Mouse (Mus musculus) bone marrow macrophage, adult 2 months (primary cell): ENCODE measurements around the gene Strbp. TPM values are rescaled to one million over a fixed set of nuclear protein-coding genes. Genes with fewer than 3 reads are reported as not detected.
A peak's percentile ranks its signal among the peaks of the same experiment; 100 is the strongest.

Source experiments
- H3K27ac ChIP-seq: 2 replicates; pipeline ENCODE4 v1.5.1; 2012; ENCODE audit warnings: low read depth, low read length; ENCODE audit not compliant: insufficient read depth
- H3K4me1 ChIP-seq: 2 replicates; pipeline ENCODE4 v1.6.1; 2012; ENCODE audit warnings: low read length; ENCODE audit not compliant: control insufficient read depth, insufficient read depth
- H3K4me3 ChIP-seq: 2 replicates; pipeline ENCODE4 v1.5.1; 2012; ENCODE audit warnings: mild to moderate bottlenecking, low read length, moderate library complexity; ENCODE audit not compliant: insufficient read depth
- CTCF ChIP-seq: IDR thresholded peaks from 2 replicates; pipeline ENCODE4 v1.5.1; 2012; ENCODE audit warnings: low read depth, mild to moderate bottlenecking, low read length, moderate library complexity
- POLR2A ChIP-seq: IDR thresholded peaks from 2 replicates; pipeline ENCODE4 v1.6.1; 2012; ENCODE audit warnings: mild to moderate bottlenecking, low read depth, low read length, borderline replicate concordance
- polyA plus RNA-seq: library from polyadenylated mRNA; stranded (reverse); fragments of >200 nt; gene quantifications from 2 replicates; pipeline ENCODE4 v1.2.4, GENCODE M21; 2012; ENCODE audit not compliant: missing spikeins, insufficient read depth, insufficient read length

The Strbp gene
- polyA plus RNA-seq, 1 experiment, result 6.0 TPM

DNA sequence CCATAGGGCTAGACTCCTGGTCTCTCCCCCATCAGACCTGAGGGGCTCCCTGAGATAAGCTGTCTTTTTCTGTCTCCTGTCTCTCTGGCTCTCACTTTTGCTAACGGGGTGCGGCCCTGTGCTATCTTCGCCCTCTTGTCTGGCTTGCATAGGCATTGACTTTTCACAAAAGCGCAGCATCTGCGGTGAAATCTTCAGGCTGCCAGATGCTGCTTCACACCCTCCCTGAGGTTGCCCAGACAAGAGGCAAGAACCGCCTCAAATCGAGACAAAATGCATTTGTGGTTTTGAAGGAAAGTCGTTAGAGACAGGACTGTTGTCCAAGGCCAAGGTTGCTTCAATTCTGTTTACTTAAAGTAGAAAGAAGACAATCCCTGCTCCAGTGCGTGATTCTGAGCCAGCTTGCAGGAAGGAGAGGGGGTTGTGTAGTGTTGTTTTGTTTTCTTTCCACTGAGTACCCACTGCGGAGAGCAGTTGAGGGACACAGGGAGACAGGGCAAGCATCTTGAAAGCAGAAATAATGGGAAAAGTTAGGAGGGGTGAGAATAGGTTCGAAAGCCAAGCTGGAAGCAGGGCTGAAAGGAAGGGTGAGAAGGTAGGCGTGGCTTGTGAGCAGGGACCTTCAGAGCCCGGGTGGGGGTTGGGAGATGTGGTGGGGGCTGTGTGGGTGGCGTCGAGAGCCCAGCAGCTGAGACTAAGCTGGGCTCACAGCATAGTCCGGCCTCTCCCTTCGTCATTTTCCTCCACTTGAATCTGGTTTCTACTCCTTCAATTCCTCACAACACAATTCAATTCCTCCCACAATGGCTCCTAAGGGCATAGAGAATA, 31.5 kb upstream of the Strbp start:
- TF ChIP-seq CTCF (no peak), POLR2A (no peak)
- no peak overlapping the region for H3K4me3 ChIP-seq
- peaks cover 14% of the 10 kb centered on the region for H3K4me1 ChIP-seq
- no peak overlapping the region for H3K27ac ChIP-seq

DNA sequence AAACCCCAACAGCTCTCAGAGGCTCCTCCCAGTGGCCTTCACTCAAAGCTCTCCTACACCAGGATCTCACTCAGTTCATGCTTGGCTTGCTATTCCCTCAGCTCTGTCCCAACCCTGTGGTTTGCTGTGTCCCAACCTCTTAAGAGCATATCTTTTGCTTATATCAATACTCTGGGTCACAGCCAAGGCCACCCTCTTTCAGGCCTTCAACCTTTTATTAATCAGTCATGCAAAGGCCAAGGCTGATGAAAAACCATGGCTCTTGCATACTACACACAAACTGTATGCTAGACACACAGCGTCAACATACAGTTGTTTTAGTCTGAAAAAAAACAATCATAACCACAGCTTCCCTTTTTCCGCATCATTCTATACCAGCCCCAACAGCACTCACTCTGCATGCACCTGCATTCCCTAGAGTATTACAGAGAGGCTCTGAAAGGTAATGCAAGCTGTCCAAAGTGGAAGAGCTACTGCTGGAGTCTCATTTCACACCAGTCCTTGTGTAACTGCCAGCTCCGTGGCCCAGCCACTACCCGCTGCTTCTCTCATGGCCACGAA, 27.7 kb upstream of the Strbp start:
- no peak for TF ChIP-seq CTCF
- TF ChIP-seq POLR2A, result no peak
- H3K27ac ChIP-seq, result no peak overlapping the region

DNA sequence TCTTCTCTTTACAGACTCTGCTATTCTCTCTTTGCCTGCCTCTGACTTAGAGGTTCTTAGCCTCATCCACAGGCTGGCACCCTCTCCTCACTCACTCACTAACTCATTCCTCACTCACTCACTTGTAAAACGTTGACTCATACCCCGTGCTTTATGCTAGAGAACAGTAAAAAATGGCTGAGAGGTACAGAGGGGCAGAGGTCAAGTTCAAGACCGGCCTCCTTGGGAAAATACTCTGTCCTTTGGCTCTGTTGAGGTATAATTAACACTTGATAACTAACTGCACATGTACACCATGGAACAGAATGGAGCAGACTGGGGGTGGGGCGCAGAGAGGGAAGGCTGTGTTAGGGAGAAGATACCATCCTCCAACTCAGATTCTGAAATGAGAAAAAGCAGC, 20.6 kb upstream of the Strbp start:
- H3K27ac ChIP-seq, result no peak overlapping the region
- no peak for TF ChIP-seq POLR2A
- TF ChIP-seq CTCF, result no peak
- H3K4me3 ChIP-seq, result no peak overlapping the region
- H3K4me1 ChIP-seq, result no peaks in the 10 kb centered on the region

More for the DNA sequence above, 27.7 kb upstream of the Strbp start:
- no peak overlapping the region for H3K4me3 ChIP-seq
- H3K4me1 ChIP-seq, result peaks cover 12% of the 10 kb centered on the region

DNA sequence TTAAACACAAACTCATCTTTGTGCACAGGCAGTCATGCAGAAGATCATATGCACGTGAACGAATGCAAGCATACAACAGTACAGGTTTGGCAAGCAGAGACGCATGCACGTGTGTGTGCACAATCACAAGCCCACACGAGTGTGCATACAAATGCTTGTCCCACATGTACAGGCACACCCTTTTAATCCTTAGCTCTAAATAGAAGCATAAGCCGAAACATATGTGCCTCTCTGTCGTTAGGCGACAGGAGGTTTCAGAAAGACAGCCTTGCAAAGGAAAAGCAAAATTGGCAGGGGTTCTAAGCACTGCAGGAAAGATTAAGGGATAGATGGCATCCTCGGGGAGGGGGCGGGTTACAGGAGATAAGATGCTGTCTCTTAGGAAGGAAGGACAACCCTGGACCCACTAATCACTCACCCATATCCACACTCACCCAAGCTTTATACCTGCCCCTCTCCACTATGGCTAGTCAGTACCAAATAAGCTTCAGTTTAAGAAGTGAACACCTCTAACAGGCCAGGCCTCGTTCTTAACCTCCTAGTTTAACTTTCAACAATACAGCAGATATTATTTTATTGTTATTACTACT, 19.9 kb upstream of the Strbp start:
- no peaks in the 10 kb centered on the region for H3K4me1 ChIP-seq
- no peak overlapping the region for H3K4me3 ChIP-seq
- TF ChIP-seq CTCF (no peak), POLR2A (no peak)
- H3K27ac ChIP-seq, result no peak overlapping the region

DNA sequence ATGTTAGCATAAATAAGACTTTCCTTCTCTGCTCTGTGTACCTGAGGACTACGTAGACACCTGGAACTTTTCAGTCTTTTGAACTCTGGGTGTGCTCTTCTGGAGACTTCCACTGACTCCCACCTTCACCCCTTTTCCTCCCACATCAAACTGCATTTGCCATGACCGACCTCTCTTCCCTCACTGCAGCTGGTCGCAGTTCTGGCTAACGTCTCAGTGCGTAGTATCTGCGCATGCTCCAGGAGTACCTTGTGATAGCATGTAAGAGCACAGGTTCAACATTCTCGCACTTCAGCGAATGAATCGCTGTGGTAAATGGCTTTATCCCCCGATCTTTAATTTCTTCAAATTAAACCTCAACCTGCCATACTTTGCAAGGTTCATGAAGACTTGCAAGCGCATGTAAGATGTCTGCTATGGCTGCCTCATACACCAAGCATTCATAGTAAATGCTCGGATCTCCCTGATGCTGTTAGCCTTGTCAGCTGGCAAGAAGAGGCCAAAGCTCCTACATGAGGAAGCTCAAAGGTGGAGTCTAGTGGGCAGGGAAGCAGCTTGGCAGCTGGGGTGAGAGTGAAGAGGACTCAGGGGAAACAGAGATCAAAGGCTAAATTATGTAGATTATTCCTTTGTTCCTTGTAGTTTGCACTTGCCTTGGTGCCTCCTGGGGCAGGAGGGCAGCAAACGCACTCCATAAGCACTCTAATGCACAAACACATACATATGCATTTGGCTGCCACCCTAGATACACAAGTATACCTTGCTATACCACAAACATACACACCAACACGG, 19.2 kb upstream of the Strbp start:
- H3K4me3 ChIP-seq, result no peak overlapping the region
- no peaks in the 10 kb centered on the region for H3K4me1 ChIP-seq
- no peak overlapping the region for H3K27ac ChIP-seq
- TF ChIP-seq POLR2A (no peak), CTCF (no peak)

DNA sequence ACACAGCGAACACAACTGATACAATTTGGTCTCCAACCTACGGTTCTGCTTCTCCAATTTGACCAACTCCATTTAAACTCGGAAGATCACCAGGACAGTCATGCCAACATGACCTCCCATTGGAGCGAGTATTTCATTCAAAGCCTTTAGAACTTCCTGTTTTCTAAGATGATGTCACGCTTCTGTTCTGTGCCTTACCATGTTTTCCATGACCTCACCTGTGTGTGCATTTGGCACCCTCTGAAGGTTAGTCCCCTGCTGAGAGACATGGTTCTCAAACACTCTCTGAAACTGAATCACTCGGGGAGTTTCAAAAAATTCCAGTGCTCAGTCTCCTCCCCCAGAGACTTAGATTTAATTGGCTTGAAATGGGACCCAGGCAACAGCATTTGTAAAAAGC, 12.6 kb upstream of the Strbp start:
- H3K27ac ChIP-seq, result no peak overlapping the region
- H3K4me3 ChIP-seq, result no peak overlapping the region
- TF ChIP-seq CTCF, result no peak
- TF ChIP-seq POLR2A, result no peak
- peaks cover 4% of the 10 kb centered on the region; the same call in 1 of the 2 replicates for H3K4me1 ChIP-seq

DNA sequence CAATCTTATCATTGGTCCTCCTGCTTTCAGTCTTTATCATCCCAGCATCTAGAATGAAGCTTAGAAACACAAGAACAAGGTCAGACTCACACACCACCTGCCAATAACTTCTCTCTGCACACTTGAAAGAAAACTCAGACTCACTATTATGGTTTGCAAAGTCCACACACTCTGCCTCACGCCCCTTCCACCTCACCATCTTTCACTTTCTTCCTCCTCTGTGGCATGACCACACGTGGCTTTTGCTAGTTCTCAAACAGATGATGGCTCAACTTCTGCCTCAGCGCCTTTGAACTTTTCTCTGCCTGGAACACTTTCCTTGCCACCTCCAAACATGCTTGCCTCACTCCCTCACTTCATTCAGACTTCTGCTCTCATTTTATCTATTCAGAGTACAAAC, 11.7 kb upstream of the Strbp start:
- TF ChIP-seq POLR2A (no peak), CTCF (no peak)
- Histone ChIP-seq H3K27ac (no peak overlapping the region), H3K4me1 (peaks cover 4% of the 10 kb centered on the region; the same call in 1 of the 2 replicates), H3K4me3 (no peak overlapping the region)

DNA sequence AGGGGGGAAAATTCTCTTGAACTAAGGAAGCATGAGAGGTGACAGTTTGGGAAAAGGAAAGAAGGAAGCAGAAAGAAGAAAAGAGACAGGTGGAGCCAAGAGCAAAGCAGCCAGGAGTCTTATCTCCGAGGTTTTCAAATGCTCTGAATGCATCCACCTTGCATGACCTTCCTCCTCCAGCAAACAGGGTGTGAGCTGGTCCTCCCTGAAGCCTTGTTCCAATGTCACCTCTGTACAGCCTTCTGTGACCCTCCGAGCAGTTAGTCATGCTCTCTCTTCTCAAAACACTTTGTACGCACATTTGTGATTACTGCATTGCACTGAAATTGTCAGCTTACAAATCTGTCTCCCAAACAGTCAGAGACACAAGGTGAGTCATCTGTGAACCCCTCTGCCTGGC, 9.4 kb upstream of the Strbp start:
- Histone ChIP-seq H3K27ac (no peak overlapping the region), H3K4me1 (peaks cover 4% of the 10 kb centered on the region; the same call in 1 of the 2 replicates)
- TF ChIP-seq CTCF (no peak), POLR2A (no peak)

DNA sequence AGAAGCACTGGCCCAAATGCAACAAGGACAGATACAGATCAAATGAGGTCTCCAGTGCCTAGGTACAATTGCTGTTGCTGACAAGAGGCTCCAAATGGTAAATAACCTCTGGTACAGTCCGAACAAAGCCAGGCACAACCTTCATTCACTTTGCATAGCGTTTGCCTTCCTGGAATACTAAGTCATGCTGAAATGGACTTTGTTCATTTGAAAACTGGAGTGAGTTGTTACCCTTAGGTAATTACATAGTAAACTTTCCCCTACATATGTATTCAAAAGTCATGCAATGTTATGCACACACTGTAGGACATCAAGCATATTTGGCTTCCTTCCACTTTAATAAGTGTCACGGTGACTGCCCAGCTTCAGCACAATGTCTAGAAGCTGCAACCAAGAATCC, 5.2 kb upstream of the Strbp start:
- no peak for TF ChIP-seq POLR2A
- no peak for TF ChIP-seq CTCF
- H3K4me1 ChIP-seq, result no peaks in the 10 kb centered on the region
- no peak overlapping the region for H3K4me3 ChIP-seq
- no peak overlapping the region for H3K27ac ChIP-seq

More for the DNA sequence above, 9.4 kb upstream of the Strbp start:
- no peak overlapping the region for H3K4me3 ChIP-seq

DNA sequence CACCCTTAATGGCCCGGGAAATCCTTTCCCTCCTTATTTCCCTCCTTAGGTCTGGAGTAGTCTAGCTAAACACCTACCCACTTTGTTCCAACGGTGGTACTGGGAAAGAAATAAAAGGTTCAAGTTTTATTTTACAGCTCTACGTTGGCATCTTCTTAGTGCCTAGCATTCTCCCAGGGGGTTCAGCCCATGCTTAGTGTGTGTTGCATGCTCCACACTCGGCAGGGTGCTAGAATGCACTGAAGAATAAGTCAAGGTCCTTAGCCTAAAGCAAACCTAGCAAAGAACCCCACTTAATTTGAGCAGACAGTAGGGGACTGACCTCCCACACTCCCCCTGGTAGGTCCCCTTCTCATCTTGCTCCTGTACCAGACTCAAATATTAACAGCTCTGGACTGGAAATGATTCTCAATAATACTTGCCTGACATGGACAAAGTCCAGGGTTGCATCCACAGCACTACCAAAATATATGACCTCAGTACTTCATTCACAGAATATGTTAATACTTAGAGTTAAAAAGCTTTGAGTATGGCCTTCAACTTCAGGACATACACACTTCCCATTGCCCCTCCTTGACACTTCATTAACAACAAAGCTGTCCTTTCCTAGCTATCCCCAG, 592 bp upstream of the Strbp start:
- no peak overlapping the region for H3K27ac ChIP-seq
- no peaks in the 10 kb centered on the region for H3K4me1 ChIP-seq
- peak overlapping the region; percentile 95 for H3K4me3 ChIP-seq
- no peak for TF ChIP-seq POLR2A
- no peak for TF ChIP-seq CTCF
